Mouse (Mus musculus) heart, postnatal 25 days (tissue): ENCODE data around the gene Rcor1. TPM values are rescaled to one million over a fixed set of nuclear protein-coding genes. Genes with fewer than 3 reads are reported as not detected.

Experiments used
- DNase-seq: peaks from one replicate; pipeline ENCODE4 v3.0.0; 2022; ENCODE audit warnings: low spot score
- intact Hi-C: fragments of 180-260 bp; cut with DNase I; formaldehyde crosslinking; loops from one replicate; pipeline ENCODE4 v1.15.1; 2025
- total RNA-seq, 2 experiments: library from RNA; stranded (reverse); gene quantifications; 2 replicates each; pipeline ENCODE4 v1.2.3; 2021

Rcor1 gene
- total RNA-seq, 2 experiments from 2014 or later = 14.8 to 17.4 TPM

GRCm38 (mm10) chr12:111114593-111114992, 75.4 kb downstream of the Rcor1 start:
- intact Hi-C loops = no loop called here
- no peak for DNase-seq

GRCm38 (mm10) chr12:111119506-111120085, 80.4 kb downstream of the Rcor1 start:
- intact Hi-C loops = no loop called here
- DNase-seq = no peak

DNA sequence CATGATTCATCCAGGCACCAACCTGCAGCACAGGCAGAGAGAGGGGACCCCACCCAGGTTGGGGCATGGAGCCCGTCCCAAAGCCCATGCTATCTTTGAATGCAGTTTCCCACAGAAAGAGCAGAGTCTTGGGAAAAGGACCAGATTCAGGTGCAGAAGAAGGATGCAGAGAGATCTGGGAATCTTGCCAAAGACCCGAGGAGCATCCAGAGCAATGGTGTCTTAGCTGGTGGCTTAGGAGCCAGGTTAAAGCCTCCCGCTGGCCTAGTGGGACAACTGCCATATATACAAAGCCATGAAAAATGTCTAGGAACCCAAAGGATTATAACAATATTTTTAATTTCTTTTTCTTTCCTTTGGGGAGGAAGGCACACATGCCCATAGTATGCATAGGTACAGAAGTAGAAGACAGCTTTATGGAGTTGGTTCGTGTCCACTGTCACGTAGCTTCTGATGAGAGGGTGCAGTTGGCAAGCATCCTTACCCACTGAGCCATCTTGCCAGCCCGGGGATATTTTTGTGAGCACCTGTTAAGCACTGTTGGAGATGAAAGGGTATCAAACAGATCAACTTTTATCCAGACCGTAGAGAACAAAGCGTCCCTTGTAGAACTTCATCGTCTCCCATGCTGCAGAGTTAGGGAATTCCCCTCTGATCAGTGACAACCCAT, 82.0 kb downstream of the Rcor1 start:
- intact Hi-C loops = no loop called here
- DNase-seq = no peak

DNA sequence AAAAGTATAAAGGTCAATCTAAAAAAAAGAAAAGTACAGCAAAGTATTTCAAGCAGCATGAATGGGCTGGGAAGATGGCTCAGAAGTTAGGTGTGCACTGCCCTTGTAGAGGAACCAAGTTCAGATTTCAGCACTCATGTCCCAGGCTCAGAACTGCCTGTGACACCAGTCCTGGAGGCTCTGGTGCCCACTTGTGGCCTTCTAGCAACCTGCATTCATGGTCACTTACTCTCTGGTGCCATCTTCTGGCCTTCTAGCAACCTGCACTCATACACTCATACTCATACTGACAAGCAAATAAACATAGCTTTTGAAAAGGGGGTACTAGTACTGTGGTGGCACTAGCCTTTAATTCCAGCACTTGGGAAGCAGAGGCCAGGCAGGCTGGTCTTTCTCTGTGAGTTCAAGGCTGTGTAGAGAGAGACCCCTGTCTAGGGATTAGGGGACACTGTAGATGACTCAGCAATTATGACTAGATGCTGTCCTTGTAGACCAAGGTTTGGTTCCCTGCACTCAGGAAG, 83.2 kb downstream of the Rcor1 start:
- DNase-seq = no peak
- intact Hi-C loops = no loop called here

GRCm38 (mm10) chr12:111124601-111125260, 85.6 kb downstream of the Rcor1 start:
- intact Hi-C loops = no loop called here
- no peak for DNase-seq

- intact Hi-C loops = no loop called here
- no peak for DNase-seq
These were observed 86.5 kb downstream of the Rcor1 start for GRCm38 (mm10) chr12:111125666-111126065.

DNA sequence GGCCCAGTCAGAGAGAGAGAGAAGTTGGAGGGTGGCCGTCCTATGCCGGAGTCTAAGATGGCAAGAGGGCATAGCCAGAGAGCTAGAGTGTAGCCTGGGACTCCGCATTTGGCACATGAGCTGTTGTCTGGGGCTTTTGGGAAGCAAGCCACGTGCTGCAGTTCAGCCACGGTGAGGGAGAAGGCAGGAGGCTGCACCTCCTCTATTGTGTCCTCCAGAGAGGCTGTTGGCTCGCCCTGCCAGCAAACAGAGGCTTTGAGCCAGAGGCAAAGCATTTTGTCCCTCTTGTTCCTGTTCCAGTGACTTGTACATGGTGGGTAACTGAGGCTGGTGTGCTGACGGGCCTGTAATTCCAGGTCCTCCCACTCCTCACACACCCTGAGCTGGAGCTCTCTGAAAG, 95.0 kb downstream of the Rcor1 start:
- intact Hi-C loops = no loop called here
- peak; percentile 2 for DNase-seq

DNA sequence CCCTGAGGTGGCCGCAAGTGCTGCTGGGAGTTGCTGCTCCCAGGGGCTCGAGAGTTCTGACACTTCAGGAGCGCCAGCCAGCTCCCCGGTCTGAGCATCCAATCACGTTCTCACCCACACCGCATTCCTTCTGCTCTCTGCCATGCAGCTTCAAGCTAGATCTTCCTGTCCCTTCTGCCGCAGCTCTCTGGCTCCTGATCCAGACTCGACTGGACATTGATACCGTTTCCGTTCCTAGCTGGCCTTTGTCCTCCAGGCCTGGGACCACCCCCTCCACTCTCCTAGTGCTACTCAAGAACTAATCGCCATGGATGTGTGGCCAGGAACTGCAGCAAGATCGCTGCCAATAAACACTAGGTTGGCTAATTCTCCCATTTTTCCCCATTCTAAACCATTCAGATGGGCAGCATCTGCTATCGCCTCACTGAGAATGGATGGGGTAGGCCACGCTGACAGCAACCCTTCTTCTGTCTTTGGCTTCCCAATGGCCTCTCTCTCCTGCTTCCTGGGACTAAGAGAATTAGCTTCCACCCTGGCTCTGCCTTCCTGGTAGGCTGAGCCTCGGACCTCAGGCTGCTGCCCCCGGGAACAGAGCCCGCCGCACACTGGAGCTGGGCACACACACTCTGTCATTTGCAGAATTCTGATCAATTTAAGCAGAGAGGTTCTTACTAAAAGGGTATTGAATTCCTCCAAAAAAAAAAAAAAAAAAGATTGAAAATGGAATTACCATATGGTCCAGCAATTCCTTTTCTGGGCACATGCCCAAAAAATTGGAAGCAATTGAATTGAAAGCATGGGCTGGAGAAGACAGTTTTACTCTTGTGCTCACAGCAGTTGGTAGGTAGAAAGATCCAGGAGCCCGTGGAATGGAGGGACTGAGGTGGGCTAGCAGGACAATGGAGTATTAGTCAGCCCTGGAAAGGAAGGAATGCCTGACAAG, 95.9 kb downstream of the Rcor1 start:
- intact Hi-C loops = no loop called here

DNA sequence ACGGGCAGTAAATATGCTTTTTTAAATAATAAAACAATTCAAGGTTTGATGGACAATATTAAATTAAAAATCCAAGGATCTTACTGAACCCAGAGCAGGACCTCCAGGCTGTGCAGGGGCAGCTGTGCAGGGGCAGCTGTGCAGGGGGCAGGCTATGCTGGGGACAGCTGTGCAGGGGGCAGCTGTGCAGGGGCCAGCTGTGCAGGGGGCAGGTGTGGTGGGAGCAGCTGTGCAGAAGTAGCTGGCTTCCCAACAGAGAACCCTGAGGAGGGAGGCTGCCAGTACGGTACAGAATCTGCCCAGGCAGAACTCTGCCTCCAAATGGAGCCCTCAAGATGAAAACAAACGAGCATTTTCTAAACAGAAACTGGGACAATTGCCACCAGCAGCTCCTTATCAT, 96.8 kb downstream of the Rcor1 start:
- no peak for DNase-seq
- intact Hi-C loops = no loop called here

More for the DNA sequence above, 95.9 kb downstream of the Rcor1 start:
- peak; percentile 7 for DNase-seq

DNA sequence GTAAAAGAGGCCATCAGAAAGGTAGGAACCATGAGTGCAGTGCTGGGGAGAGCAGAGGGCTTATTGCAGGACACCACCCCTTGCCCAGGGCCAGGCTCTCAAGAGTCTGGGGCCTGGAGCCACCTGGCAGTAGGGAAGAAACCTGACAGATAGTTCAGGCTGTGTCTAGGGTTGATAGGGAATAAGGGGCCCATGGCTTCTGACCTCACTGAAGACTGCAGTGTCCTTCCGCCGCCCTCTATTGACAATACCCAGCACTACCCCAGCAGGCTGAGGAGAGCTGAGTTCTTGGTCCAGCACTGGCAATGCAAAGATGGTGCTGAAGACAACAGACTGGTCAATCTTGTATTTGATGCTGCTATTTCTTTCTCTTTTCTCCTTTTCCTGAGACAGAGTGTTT, 97.9 kb downstream of the Rcor1 start:
- intact Hi-C loops = no loop called here
- no peak for DNase-seq

DNA sequence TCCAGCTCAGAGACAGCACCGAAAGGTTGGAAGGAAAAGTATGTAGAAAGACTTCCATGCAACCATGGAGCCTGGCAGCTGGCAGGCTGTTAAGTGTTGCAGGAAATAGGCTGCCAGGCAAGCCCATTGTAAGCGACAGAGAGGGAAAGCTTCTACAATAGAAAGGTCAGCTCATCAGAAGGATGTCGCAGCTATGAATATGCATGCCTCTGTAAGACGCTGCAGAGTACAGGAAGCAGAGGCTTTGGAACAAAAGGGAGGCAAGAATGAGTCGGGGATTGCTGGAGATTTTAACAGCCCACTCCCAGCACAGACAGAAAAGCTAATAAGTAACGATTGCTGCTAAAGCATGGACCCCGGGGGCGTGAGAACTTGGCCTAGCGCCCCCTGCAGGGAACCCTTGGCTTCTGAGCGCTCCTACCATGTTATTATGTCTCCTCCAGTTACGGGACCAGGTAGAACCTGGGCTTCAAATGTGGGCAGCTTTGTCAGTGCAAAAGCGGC, 103.9 kb downstream of the Rcor1 start:
- no peak for DNase-seq
- intact Hi-C loops = no loop called here

DNA sequence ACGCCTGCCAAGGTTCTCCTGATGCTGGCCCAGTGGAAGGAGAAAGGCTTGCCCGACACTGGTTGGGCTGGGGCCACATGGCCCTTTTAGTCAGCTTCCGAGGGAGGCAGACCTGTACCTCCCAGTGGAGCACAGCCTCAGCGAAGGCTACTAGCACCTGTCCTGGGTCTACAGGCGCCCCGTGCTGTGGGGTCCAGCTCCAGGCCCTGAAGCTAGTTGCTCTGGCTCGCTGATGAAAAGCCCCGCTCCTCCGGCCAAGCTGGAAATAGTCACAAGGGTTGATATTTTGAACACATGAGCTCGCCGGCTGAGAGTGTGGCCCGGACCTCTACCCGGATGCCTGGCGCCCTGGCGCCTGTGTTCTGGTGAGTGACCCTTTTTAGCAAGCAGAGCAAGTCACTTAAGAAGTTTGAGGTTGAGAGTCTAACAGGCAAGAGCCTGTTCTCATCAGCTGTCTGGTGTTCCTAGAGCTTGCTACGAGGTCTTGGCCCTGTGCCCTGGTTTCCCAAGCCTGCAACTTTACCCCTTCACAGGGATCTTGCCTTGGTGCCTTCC, 104.4 kb downstream of the Rcor1 start:
- intact Hi-C loops = no loop called here
- DNase-seq = no peak

- DNase-seq = no peak
- intact Hi-C loops = no loop called here
These were observed 105.4 kb downstream of the Rcor1 start for GRCm38 (mm10) chr12:111144598-111144997.

- intact Hi-C loops = no loop called here
- DNase-seq = no peak
These were observed 106.1 kb downstream of the Rcor1 start for GRCm38 (mm10) chr12:111145269-111145668.

DNA sequence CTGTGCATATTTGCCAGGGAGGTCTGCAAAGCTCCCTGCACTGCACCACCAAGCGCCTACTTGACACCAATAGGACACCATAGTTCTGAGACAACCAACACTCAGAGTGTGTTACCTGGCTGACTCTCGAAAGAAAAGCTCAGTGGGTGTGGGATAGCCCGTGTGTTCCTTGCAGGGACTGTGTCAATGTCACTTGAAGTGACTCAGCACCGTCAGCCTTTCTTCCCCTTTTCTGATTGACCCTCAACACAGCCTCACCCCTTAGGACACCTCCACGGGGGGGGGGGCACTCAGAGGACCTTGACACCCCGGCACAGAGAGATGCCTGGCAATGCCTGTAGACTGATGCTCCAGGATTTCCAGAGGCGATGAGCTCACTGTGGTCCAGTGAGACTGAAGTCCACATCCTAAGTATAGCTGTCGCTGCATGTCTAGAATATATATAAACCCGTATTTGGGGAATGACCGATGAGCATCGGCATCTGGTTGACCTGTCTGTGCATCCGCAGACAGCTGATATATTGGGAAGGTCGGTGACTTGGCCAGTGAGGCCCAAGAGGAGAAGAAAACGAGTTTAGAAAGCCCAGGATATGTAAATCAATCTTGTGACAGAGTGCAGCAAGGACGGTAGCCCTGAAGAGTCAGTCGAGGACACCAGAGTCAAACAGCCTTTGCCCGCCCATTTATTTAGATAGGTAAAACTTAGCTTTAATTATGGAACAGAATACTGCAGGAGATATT, 110.5 kb downstream of the Rcor1 start:
- intact Hi-C loops = no loop called here
- no peak for DNase-seq

GRCm38 (mm10) chr12:111150236-111150596, 111.1 kb downstream of the Rcor1 start:
- intact Hi-C loops = no loop called here
- no peak for DNase-seq

DNA sequence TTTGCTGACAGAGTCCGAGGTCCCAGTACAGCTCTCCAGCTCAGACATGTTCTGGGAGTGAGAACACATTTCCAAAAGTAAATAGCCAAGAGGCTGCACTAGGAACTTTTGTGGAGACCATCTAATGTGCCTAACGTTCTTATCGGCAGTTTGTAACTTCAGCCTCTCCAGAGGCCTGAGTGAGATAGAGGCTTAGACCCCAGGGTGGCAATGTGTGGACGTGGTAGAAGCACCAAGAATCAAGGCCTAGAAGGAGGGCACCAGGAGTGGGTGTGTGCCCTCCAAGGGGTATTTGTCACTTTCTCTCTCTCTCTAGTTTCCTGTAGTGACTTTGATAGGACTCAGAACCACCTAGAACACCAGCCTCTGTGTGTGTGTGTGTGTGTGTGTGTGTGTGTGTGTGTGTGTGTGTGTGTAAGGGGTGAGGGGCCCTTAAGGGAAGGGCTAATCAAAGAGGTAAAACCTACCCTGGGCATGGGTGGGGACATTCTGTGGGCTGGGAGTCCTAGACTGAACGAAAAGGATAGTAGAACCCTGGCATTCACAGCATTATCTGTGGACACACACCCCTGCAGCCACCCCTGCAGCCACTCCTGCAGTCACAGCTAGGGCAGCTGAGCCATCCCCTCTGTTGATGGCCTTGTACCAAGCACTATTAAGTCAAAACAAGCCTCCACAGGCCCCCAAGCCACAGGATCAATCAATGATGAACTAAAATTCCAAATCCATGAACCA, 112.4 kb downstream of the Rcor1 start:
- intact Hi-C loops = no loop called here
- no peak for DNase-seq

- intact Hi-C loops = no loop called here
- no peak for DNase-seq
These were observed 113.4 kb downstream of the Rcor1 start for GRCm38 (mm10) chr12:111152579-111152978.
